Mouse (Mus musculus) ES-Bruce4 (cell line): ENCODE measurements around the gene Casp9.

Source experiments
- CTCF ChIP-seq: IDR thresholded peaks from one replicate; pipeline ENCODE4 v1.8.1; 2011; ENCODE audit warnings: low read depth, low read length
- EP300 ChIP-seq: IDR thresholded peaks from 2 replicates; pipeline ENCODE4 v1.6.1; 2011; ENCODE audit warnings: low read depth, low read length; ENCODE audit not compliant: insufficient read depth
- POLR2A ChIP-seq: IDR thresholded peaks from one replicate; pipeline ENCODE4 v1.8.1; 2011; ENCODE audit warnings: low read length; ENCODE audit not compliant: insufficient read depth

DNA sequence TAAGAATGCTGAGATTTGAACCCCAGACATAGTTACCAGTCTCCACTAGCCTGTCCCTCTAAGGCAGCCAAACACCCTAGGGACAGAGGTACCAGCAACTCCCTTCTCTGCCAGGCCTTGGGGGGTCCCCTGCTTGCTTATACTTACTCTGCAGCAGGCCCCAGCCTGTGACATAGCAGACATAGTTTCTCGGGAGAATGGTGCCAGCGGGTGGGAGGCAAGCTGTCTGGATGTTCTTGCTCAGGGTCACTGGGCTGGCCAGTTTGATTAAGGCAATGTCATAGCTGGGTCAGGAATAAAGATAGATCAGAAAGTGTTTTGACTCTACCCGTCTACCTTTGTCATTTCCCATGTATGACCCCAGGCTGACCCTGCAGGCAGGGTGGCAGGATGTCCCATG lies 27.8 kb downstream of the Casp9 start:
- TF ChIP-seq POLR2A (no peak), CTCF (no peak), EP300 (no peak)
